Mouse (Mus musculus): ENCODE results near the gene Fbxo47.
A peak's percentile ranks its signal among the peaks of the same experiment; 100 is the strongest.
"Not testable (repeated sequence)": the region's sequence is repeated elsewhere in the genome, so short reads cannot be mapped to it uniquely, and the experiment has no call there.

The Fbxo47 gene

GRCm38 (mm10) chr11:97842001-97842400 is 42.0 kb downstream of the Fbxo47 start:
- peak overlapping the region; percentile 85 for H3K4me3 ChIP-seq (replicated peaks; ENCODE audit: low read length)
- TF ChIP-seq POU5F1 (IDR thresholded peaks at IDR 0.05; ENCODE audit: borderline replicate concordance, low read length): no peak
- TF ChIP-seq NANOG (IDR thresholded peaks at IDR 0.05; ENCODE audit: borderline replicate concordance, low read length): no peak
- TF ChIP-seq CTCF (conservative IDR thresholded peaks at IDR 0.05; ENCODE audit: low read length): no peak
- no peaks in the 10 kb centered on the region for H3K27me3 ChIP-seq (ENCODE audit: insufficient read depth, low read length)
- H3K9me3 ChIP-seq (ENCODE audit: low read length): no peaks in the 10 kb centered on the region
- H3K36me3 ChIP-seq (ENCODE audit: insufficient read depth, low read length): peaks cover 18% of the 10 kb centered on the region
- H3K4me1 ChIP-seq (replicated peaks; ENCODE audit: low read depth, low read length): peaks cover 57% of the 10 kb centered on the region

DNA sequence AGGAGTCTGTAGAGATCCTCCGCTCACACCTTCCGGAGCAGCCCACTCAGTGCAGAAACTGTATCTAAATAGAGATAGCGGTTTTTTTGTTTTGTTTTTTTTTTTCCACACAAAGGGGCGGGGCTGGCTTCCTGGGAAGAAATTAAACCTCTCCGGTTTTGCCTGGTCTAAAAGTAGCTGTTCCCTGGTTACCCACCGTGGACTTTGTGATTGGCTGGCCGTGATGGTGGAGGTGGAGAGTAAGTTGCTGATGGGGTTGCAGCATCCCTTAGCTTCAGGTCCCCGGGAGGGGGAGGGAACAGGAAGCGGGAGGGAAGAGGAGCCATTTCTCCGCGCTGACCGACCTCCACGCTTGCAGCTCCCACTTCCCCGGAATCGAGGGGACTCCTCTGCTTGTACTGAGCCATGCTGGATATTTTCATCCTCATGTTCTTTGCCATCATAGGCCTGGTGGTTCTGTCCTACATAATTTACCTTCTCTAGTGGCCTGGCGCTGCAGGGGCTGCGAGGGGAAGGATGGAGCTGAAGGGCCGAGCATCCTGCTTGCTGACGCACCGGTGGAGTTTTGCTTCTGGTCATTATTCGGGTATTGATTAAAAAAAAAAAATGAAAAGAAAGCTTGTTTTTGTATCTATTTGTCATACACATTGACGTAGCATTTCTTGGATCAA is 42.8 kb downstream of the Fbxo47 start:
- H3K9me3 ChIP-seq (ENCODE audit: low read length): no peaks in the 10 kb centered on the region
- no peaks in the 10 kb centered on the region for H3K27me3 ChIP-seq (ENCODE audit: insufficient read depth, low read length)
- peaks cover 27% of the 10 kb centered on the region for H3K36me3 ChIP-seq (ENCODE audit: insufficient read depth, low read length)
- TF ChIP-seq NANOG (IDR thresholded peaks at IDR 0.05; ENCODE audit: borderline replicate concordance, low read length) (no peak), CTCF (conservative IDR thresholded peaks at IDR 0.05; ENCODE audit: low read length) (no peak)
- peaks cover 66% of the 10 kb centered on the region for H3K4me1 ChIP-seq (replicated peaks; ENCODE audit: low read depth, low read length)
- peak overlapping the region; percentile 85 for H3K4me3 ChIP-seq (replicated peaks; ENCODE audit: low read length)

GRCm38 (mm10) chr11:97840539-97840954 is 43.4 kb downstream of the Fbxo47 start, which contains the start of gene B230217C12Rik:
TSS of gene B230217C12Rik (plus strand) at chr11:97840780.
- Histone ChIP-seq H3K36me3 (ENCODE audit: insufficient read depth, low read length) (peaks cover 33% of the 10 kb centered on the region), H3K4me1 (replicated peaks; ENCODE audit: low read depth, low read length) (peaks cover 72% of the 10 kb centered on the region), H3K9me3 (ENCODE audit: low read length) (no peaks in the 10 kb centered on the region), H3K27me3 (ENCODE audit: insufficient read depth, low read length) (no peaks in the 10 kb centered on the region), H3K4me3 (replicated peaks; ENCODE audit: low read length) (peak within 1 kb of the TSS; percentile 85)
- TF ChIP-seq CTCF (conservative IDR thresholded peaks at IDR 0.05; ENCODE audit: low read length): peak; percentile 30
- TF ChIP-seq POU5F1 (IDR thresholded peaks at IDR 0.05; ENCODE audit: borderline replicate concordance, low read length): no peak

- Histone ChIP-seq H3K36me3 (ENCODE audit: insufficient read depth, low read length) (peaks cover 37% of the 10 kb centered on the region), H3K27me3 (ENCODE audit: insufficient read depth, low read length) (no peaks in the 10 kb centered on the region), H3K4me3 (replicated peaks; ENCODE audit: low read length) (no peak overlapping the region; the same call in 1 of the 2 replicates), H3K9me3 (ENCODE audit: low read length) (no peaks in the 10 kb centered on the region), H3K4me1 (replicated peaks; ENCODE audit: low read depth, low read length) (peaks cover 76% of the 10 kb centered on the region)
- TF ChIP-seq CTCF (conservative IDR thresholded peaks at IDR 0.05; ENCODE audit: low read length): no peak
- TF ChIP-seq POU5F1 (IDR thresholded peaks at IDR 0.05; ENCODE audit: borderline replicate concordance, low read length): no peak
- no peak for TF ChIP-seq NANOG (IDR thresholded peaks at IDR 0.05; ENCODE audit: borderline replicate concordance, low read length)
Observed at GRCm38 (mm10) chr11:97840135-97840490, 43.8 kb downstream of the Fbxo47 start.

DNA sequence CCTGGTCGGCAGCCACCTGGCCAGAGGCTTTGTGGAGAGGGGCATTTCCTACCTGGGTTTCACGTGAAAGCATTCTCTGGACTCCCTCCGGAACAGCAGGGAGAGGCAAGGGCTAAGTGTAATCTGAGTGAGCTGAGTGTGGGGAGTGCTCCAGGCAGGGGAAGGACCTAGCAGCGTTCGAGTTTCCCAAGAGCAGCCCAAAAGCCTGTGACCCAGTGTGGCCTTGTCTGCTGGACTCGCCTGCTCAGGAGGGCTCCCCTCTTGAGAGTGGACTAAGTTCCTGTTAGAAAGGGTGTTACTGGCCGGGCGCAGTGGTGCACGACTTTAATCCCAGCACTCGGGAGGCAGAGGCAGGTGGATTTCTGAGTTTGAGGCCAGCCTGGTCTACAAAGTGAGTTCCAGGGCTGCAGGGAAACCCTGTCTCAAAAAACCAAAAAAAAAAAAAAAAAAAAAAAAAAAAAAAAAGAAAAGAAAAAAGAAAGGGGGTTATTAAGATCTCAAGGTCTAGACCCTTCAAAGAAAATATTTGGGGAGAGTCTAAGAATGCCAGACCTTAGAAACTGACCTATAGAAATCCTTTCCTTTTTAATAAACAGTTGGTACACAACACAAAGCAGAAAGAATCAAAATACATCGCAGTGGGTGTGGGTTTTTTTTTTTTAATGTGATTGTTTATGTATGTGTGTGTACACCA is 44.4 kb downstream of the Fbxo47 start:
- Histone ChIP-seq H3K36me3 (ENCODE audit: insufficient read depth, low read length) (peaks cover 42% of the 10 kb centered on the region), H3K9me3 (ENCODE audit: low read length) (no peaks in the 10 kb centered on the region), H3K4me1 (replicated peaks; ENCODE audit: low read depth, low read length) (peaks cover 82% of the 10 kb centered on the region), H3K4me3 (replicated peaks; ENCODE audit: low read length) (peak overlapping the region; percentile 43), H3K27me3 (ENCODE audit: insufficient read depth, low read length) (no peaks in the 10 kb centered on the region)
- TF ChIP-seq CTCF (conservative IDR thresholded peaks at IDR 0.05; ENCODE audit: low read length) (no peak), POU5F1 (IDR thresholded peaks at IDR 0.05; ENCODE audit: borderline replicate concordance, low read length) (no peak), NANOG (IDR thresholded peaks at IDR 0.05; ENCODE audit: borderline replicate concordance, low read length) (no peak)

DNA sequence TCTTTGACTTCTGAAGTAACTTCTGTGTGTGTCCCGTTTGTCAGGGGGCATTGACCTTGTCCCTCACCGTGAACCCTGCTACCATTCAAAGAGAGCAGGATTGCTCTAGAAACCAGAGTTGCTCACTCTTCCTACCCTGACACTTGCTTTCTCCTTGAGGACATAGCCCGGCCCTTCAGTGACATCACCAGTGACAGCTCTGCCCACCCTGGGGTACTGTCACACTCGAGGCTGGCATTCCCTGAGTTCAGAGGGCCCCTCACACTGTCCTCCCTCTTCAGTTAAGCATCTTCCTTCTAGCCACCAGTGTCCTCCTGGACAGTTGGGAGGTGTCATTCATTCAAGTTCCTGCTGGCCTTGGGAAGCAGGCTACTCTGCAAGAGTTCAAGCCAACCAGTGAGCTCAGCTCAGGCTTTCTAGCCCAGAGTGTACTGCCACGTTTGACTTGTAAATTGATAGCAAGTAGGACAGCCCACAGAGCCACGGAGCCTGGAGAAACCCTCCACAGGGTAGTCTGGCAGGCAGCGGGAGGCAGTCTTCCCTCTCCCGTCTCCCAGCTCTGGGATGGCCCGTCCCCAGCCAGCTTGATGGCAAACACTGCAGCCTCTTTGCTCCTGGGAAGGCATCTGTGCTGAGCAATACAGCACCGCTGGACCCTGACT is 45.0 kb downstream of the Fbxo47 start:
- H3K9me3 ChIP-seq (ENCODE audit: low read length): no peaks in the 10 kb centered on the region
- TF ChIP-seq NANOG (IDR thresholded peaks at IDR 0.05; ENCODE audit: borderline replicate concordance, low read length): no peak
- no peak for TF ChIP-seq CTCF (conservative IDR thresholded peaks at IDR 0.05; ENCODE audit: low read length)

DNA sequence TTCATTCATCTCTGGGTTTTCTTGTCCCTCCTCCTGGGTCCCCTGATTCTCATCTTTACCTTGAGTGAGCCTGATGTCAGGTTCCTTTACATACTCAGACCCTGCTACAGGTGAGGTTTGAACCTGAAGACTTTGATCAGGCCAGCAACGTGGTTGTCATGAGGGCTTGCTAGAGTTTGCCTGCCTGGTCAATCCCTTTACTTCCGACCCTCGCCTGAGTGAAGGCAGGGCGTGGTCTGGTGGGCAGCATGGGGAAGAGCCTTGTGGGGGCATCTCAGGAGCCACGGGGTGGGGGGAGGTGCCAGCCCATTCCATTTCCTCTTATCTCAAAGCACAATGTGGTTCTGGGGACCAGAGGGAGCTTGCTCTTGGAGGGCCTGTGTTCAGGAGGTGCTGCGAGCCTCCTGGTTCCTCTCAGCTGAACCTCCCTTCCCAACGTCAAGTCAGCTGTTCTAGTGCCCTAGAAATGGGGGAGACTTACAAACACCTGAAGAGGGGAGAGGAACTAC is 46.3 kb downstream of the Fbxo47 start:
- no peak overlapping the region for H3K4me3 ChIP-seq (replicated peaks; ENCODE audit: low read length)
- H3K9me3 ChIP-seq (ENCODE audit: low read length): no peaks in the 10 kb centered on the region
- no peak for TF ChIP-seq CTCF (conservative IDR thresholded peaks at IDR 0.05; ENCODE audit: low read length)
- TF ChIP-seq NANOG (IDR thresholded peaks at IDR 0.05; ENCODE audit: borderline replicate concordance, low read length): no peak
- TF ChIP-seq POU5F1 (IDR thresholded peaks at IDR 0.05; ENCODE audit: borderline replicate concordance, low read length): no peak
- no peaks in the 10 kb centered on the region for H3K27me3 ChIP-seq (ENCODE audit: insufficient read depth, low read length)
- peaks cover 94% of the 10 kb centered on the region for H3K4me1 ChIP-seq (replicated peaks; ENCODE audit: low read depth, low read length)
- peaks cover 61% of the 10 kb centered on the region for H3K36me3 ChIP-seq (ENCODE audit: insufficient read depth, low read length)

More for the DNA sequence above, 45.0 kb downstream of the Fbxo47 start:
- no peaks in the 10 kb centered on the region for H3K27me3 ChIP-seq (ENCODE audit: insufficient read depth, low read length)
- peaks cover 88% of the 10 kb centered on the region for H3K4me1 ChIP-seq (replicated peaks; ENCODE audit: low read depth, low read length)
- peaks cover 49% of the 10 kb centered on the region for H3K36me3 ChIP-seq (ENCODE audit: insufficient read depth, low read length)
- H3K4me3 ChIP-seq (replicated peaks; ENCODE audit: low read length): peak overlapping the region; percentile 43

DNA sequence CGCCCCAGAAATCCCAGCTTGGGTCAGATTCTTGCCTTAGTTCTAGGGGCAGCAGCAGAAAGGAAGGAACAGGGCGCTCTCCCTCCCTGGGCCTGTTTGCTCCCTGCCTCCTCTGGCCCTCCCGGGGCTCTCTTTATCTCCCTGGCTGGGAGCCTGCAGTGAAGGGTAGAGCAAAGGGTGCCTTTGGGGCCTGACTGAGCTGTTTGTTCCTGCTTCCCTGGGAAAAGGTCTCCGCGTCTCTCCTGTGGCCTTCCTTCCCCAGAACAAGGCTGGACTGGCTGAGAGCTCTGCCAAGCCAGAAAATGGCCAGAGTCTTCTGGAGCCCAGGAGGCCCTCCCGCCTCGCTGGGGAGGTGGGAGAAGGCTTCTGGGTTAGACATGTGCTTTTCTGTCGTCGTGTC is 46.9 kb downstream of the Fbxo47 start:
- not testable (repeated sequence) for H3K4me3 ChIP-seq (replicated peaks; ENCODE audit: low read length); H3K9me3 ChIP-seq (ENCODE audit: low read length); H3K27me3 ChIP-seq (ENCODE audit: insufficient read depth, low read length)
- Histone ChIP-seq H3K4me1 (replicated peaks; ENCODE audit: low read depth, low read length) (peaks cover 95% of the 10 kb centered on the region), H3K36me3 (ENCODE audit: insufficient read depth, low read length) (peaks cover 68% of the 10 kb centered on the region)

All from E14TG2a.4 (cell line).